Mouse (Mus musculus) E14TG2a.4 (cell line): ENCODE results near the gene Ankrd9.

Experiments used
- CTCF ChIP-seq: conservative IDR thresholded peaks from 2 replicates; pipeline ENCODE4 v1.5.1; 2014; ENCODE audit warnings: low read length
- NANOG ChIP-seq: IDR thresholded peaks from 2 replicates; pipeline ENCODE4 v1.6.1; 2014; ENCODE audit warnings: borderline replicate concordance, low read length, mixed read lengths
- POU5F1 ChIP-seq: IDR thresholded peaks from 2 replicates; pipeline ENCODE4 v1.6.1; 2014; ENCODE audit warnings: low read length, borderline replicate concordance

DNA sequence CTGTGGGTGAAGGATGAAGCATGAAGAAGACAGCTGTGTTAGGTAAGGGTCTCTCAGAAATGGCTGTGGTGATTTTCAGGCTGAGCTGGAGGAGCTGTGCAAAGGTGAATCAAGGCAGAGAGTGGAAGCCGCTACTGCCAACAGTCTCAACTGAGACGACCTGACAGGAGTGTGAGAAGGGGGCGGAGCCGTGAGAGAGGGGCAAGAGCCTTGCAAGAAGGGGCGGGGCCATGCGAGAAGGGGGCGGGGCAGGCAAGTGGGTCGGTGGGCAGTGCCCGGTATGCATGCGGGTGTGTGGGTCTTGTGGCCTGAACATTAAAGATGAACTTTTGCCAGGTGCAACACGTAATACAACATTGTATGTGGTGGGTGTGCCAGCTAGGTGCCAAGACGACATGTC, 15.8 kb upstream of the Ankrd9 start:
- TF ChIP-seq NANOG, result no peak
- TF ChIP-seq CTCF, result no peak
- TF ChIP-seq POU5F1, result no peak
